Mouse (Mus musculus) E14TG2a.4 (cell line): ENCODE data around the gene Gast.
A peak's percentile ranks its signal among the peaks of the same experiment; 100 is the strongest.
"Not testable (repeated sequence)": the region's sequence is repeated elsewhere in the genome, so short reads cannot be mapped to it uniquely, and the experiment has no call there.

Experiments
- H3K27me3 ChIP-seq: 2 replicates; pipeline ENCODE4 v1.6.1; 2014; ENCODE audit warnings: low read length, control low read depth; ENCODE audit not compliant: insufficient read depth
- H3K36me3 ChIP-seq: 2 replicates; pipeline ENCODE4 v1.6.1; 2014; ENCODE audit warnings: low read length, control low read depth; ENCODE audit not compliant: insufficient read depth
- H3K4me1 ChIP-seq: replicated peaks from 2 replicates; pipeline ENCODE4 v1.6.1; 2014; ENCODE audit warnings: low read depth, low read length, control low read depth
- H3K4me3 ChIP-seq: replicated peaks from 2 replicates; pipeline ENCODE4 v1.5.1; 2014; ENCODE audit warnings: mild to moderate bottlenecking, low read length
- H3K9me3 ChIP-seq: 2 replicates; pipeline ENCODE4 v1.6.1; 2014; ENCODE audit warnings: low read length, control low read depth
- CTCF ChIP-seq: conservative IDR thresholded peaks from 2 replicates; pipeline ENCODE4 v1.5.1; 2014; ENCODE audit warnings: low read length
- NANOG ChIP-seq: IDR thresholded peaks from 2 replicates; pipeline ENCODE4 v1.6.1; 2014; ENCODE audit warnings: borderline replicate concordance, low read length, mixed read lengths
- POU5F1 ChIP-seq: IDR thresholded peaks from 2 replicates; pipeline ENCODE4 v1.6.1; 2014; ENCODE audit warnings: low read length, borderline replicate concordance

Gene Gast

DNA sequence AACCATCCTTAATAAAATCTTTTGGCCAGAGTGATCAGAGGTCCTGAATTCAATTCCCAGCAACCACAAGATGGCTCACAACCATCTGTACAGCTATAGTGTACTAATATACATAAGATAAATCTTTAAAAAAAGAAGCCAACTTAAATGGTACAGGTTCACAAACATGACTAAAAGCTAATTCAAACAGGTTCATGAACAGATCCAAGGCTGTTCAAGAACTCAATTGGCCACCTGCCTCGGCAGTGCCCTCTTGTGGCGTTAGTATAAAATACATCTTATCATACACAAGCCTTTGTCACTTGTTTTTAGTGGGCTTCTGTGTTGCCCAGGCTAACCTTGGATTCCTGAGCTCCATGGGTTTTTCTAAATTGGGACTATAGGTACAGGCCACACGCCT lies 10.6 kb upstream of the Gast start:
- Histone ChIP-seq H3K4me1 (peaks cover 25% of the 10 kb centered on the region), H3K27me3 (no peaks in the 10 kb centered on the region), H3K36me3 (peaks cover 27% of the 10 kb centered on the region), H3K9me3 (no peaks in the 10 kb centered on the region), H3K4me3 (no peak overlapping the region)
- TF ChIP-seq POU5F1 (no peak), NANOG (no peak), CTCF (peak; percentile 72)

DNA sequence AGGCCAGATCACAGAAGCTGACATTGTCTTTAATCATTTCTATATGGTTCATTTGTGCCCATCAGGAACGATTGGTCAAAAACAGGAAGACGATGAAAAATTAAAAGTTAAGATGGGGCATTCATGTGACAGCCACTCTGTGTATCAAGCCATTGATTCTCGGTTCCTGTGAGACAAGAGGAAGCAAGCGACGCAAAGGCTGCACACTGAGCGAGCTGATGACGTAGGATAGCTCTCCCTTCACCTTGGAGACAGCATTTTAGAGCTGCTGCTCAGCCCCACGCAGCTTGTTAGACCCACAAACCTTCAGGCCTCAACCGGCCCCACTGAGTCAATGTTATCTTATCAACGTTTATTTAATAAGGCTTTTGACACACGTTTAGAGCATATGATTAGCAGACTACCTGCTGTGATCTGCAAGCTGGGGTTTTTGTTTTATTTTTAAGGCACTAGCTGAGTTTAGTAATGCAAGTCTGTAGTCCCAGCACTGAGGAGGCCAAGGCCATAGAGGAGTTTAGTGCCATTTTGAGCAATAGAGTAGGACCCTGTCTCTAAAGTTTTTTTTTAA lies 9.1 kb upstream of the Gast start:
- peaks cover 27% of the 10 kb centered on the region for H3K4me1 ChIP-seq
- TF ChIP-seq POU5F1 (no peak), NANOG (no peak), CTCF (no peak)
- H3K27me3 ChIP-seq = no peaks in the 10 kb centered on the region
- H3K9me3 ChIP-seq = no peaks in the 10 kb centered on the region
- H3K36me3 ChIP-seq = peaks cover 27% of the 10 kb centered on the region
- no peak overlapping the region for H3K4me3 ChIP-seq

DNA sequence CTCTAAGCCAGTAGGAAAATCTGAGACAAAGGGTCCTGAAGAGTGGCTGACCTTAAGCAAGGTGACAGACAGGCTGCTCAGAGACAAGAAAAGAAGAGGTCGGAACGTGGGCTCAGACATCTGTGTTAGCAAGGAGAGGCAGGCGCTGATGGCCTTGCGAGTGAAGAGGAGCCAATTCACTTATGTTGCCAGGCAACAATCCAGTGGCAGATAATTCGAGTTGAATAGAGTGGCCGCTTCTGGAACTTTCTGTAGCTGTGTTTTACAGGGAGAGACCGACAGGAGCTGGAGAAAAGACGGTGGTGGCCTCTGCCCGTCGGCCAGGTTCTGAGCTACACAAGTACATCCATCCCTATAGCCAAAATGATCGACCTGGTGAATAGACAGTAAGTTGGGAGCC lies 6.9 kb upstream of the Gast start:
- H3K4me1 ChIP-seq = peaks cover 27% of the 10 kb centered on the region
- no peaks in the 10 kb centered on the region for H3K9me3 ChIP-seq
- peaks cover 8% of the 10 kb centered on the region for H3K36me3 ChIP-seq
- no peak overlapping the region for H3K4me3 ChIP-seq
- H3K27me3 ChIP-seq = no peaks in the 10 kb centered on the region
- no peak for TF ChIP-seq CTCF
- no peak for TF ChIP-seq POU5F1
- no peak for TF ChIP-seq NANOG

DNA sequence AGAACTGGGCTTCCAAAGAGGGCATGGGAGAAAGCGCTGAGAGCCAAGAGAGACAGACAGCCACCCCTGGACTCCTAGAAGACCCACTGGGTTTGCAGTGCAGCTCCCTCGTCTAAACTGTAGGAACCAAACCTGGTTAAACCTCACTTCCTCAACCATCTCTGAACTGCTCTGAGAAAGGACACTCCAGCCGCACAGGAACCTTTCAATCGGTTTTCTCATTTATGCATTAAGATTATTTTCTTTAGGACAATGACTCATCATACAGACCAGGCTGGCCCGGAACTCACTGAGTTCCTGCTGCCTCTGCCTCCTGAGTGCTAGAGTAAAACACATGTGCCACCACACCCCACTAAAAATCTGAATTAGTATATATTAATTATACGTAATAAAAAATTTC lies 6.4 kb upstream of the Gast start:
- no peaks in the 10 kb centered on the region for H3K9me3 ChIP-seq
- peaks cover 3% of the 10 kb centered on the region; the same call in 1 of the 2 replicates for H3K36me3 ChIP-seq
- peaks cover 24% of the 10 kb centered on the region for H3K4me1 ChIP-seq
- TF ChIP-seq NANOG (no peak), CTCF (no peak), POU5F1 (no peak)
- H3K4me3 ChIP-seq = no peak overlapping the region
- no peaks in the 10 kb centered on the region for H3K27me3 ChIP-seq

DNA sequence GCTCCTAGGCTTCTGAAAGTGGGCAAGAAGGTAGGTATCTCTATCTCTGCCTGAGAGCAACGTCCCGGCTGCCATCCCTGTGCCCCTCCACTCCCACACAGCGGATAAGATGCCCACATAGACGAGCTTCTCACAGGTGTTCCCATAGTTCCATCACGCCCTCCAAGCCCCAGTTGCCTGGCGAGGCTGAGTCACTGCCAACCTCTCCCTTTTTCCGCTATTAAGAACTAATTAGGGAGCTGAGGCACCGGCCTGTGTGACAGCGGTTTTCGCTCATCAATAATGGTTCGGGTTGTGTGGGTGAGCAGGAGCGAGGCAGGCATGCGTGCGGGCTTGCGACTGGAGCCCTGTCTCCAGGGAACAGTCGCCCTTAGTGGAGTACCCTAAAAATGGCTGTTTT lies 4.0 kb upstream of the Gast start:
- peaks cover 36% of the 10 kb centered on the region for H3K4me1 ChIP-seq

DNA sequence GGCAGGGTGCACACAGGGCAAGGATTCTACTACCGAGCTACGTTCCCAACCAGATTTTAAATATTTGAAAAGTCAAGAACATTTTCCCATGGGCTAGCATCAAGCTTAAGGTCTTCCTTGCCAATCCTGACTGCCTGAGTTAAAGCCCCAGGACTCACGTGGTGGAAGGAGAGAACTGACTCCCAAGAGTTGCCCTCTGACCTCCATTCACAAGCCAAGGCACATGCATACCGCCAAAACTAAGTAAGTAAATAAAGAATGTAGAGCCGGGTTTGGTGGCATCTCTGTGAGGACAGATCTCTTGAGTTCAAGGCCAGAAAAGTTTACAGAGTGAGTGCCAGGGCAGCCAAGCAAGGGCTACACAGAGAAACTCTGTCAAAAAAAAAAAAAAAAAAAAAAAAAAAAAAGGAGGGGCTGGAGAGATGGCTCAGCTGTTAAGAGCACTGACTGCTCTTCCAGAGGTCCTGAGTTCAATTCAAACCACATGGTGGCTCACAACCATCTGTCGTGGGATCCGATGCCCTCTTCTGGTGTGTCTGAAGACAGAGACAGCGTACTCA lies 3.3 kb upstream of the Gast start:
- H3K27me3 ChIP-seq, H3K36me3 ChIP-seq, H3K9me3 ChIP-seq: not testable (repeated sequence)
- Histone ChIP-seq H3K4me3 (peak overlapping the region; percentile 64; the same call in 1 of the 2 replicates), H3K4me1 (peaks cover 36% of the 10 kb centered on the region)

More for the DNA sequence above, 4.0 kb upstream of the Gast start:
- TF ChIP-seq NANOG (no peak), POU5F1 (no peak), CTCF (no peak)
- no peaks in the 10 kb centered on the region for H3K27me3 ChIP-seq
- peak overlapping the region; percentile 64 for H3K4me3 ChIP-seq
- H3K9me3 ChIP-seq = no peaks in the 10 kb centered on the region
- H3K36me3 ChIP-seq = no peaks in the 10 kb centered on the region

DNA sequence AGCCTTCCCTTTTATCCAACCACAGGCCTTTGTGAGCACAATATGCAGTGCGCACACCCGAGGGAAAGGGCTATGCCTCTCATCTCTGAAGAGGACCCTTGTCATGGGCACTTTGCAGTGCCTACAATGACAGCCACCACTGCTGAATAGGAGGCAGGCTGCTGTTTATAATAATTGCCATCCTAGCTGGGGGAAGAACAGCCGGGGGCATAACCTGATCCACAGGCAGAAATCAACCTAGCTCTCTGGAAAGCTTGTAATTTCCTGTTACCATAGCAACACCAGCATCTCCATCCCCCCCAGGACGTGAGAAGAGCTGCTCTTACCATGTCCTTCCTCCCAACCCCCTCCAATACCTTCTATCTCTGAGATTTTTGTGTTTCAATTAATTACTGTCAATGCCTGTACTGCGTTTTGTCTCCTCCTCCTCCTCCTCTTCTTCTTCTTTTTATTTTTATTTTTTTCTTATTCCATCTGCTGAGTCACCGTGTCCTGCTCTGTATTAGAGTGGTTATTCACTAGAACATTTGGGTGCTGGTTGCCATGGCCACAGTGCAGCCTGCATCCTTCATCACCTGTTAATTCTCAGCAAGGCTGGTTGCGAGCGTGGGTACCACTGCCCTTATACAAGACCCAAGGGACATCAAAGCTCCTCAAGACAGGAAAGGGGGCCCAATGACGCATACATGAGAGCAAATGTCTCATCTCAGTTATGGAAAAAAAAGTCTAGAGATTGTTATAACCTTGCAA lies 1.3 kb upstream of the Gast start:
- Histone ChIP-seq H3K36me3 (no peaks in the 10 kb centered on the region), H3K4me3 (no peak overlapping the region), H3K4me1 (peaks cover 29% of the 10 kb centered on the region), H3K27me3 (peaks cover 12% of the 10 kb centered on the region), H3K9me3 (no peaks in the 10 kb centered on the region)
- no peak for TF ChIP-seq CTCF
- no peak for TF ChIP-seq NANOG
- no peak for TF ChIP-seq POU5F1

DNA sequence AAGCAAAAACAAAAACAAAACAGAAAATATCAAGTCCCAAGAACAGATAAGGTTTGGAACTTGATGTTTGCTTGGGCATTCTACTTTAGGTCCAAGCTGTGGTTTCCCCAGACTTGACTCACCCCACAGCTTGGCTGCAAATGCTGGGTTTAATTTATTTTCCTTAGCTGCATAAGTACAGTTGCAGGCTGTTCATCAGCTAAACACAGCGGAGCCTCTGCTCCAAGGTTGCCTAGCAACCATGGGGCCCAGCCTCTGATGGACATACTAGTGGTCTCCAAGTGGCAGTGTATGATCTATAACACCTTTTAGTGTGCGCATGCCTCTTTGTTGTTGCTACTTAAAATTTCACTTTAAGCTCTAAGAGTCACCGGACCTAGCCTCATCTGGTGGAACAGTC lies 1.5 kb downstream of the Gast start:
- H3K27me3 ChIP-seq = peaks cover 25% of the 10 kb centered on the region
- no peaks in the 10 kb centered on the region for H3K9me3 ChIP-seq
- no peak for TF ChIP-seq POU5F1
- TF ChIP-seq CTCF = no peak
- no peak for TF ChIP-seq NANOG
- peaks cover 14% of the 10 kb centered on the region for H3K4me1 ChIP-seq
- H3K36me3 ChIP-seq = no peaks in the 10 kb centered on the region
- H3K4me3 ChIP-seq = no peak overlapping the region
